Comparison of ENCODE assay signal across 8 mouse cellular contexts in genomic region chr9:108827906-108828305, GRCm38 (mm10). TPM values are rescaled to one million over a fixed set of nuclear protein-coding genes. Genes with fewer than 3 reads are reported as not detected.
A peak's percentile ranks its signal among the peaks of the same experiment; 100 is the strongest.
DNase-seq lines count a peak whose midpoint lies in the region; ATAC-seq and TF ChIP-seq lines count a peak whose summit lies in the region.

No protein-coding gene starts in this region.

- intact Hi-C loops in left cerebral cortex, postnatal 14 days (cut with DNase I) = no loop called here

- no peak for ATAC-seq in lung, postnatal 0 days
- ATAC-seq in forebrain, embryonic 11.5 days (replicated peaks; ENCODE audit: low FRiP score) = no peak
- ATAC-seq in intestine, embryonic 15.5 days = no peak
- no peak for ATAC-seq in neural tube, embryonic 13.5 days (ENCODE audit: low read depth)
- ATAC-seq in granulocyte monocyte progenitor cell, adult 5-6 weeks (replicated peaks; ENCODE audit: poor library complexity, severe bottlenecking) = no peak

- H3K4me1 ChIP-seq in lung, postnatal 0 days (ENCODE audit: insufficient read depth, low read depth, low read length) = peaks cover 11% of the 10 kb centered on the region
- H3K4me1 ChIP-seq in forebrain, embryonic 11.5 days (replicated peaks; ENCODE audit: control insufficient read depth, insufficient read depth, low read length) = peaks cover 12% of the 10 kb centered on the region
- peaks cover 29% of the 10 kb centered on the region for H3K4me1 ChIP-seq in intestine, embryonic 15.5 days (replicated peaks)
- H3K4me1 ChIP-seq in neural tube, embryonic 13.5 days (replicated peaks) = peaks cover 83% of the 10 kb centered on the region

- TF ChIP-seq EP300 in lung, postnatal 0 days (IDR thresholded peaks at IDR 0.05) = no peak

- H3K4me2 ChIP-seq in lung, postnatal 0 days (replicated peaks; ENCODE audit: low read depth, low read length) = 0 out of 2 replicates have a peak overlapping the region, but pooled peaks have one; percentile 63
- peak overlapping the region; percentile 53 for H3K4me2 ChIP-seq in forebrain, embryonic 11.5 days (ENCODE audit: low read depth, low read length, severe bottlenecking)
- H3K4me2 ChIP-seq in intestine, embryonic 15.5 days (replicated peaks) = peak overlapping the region; percentile 92
- peak overlapping the region; percentile 97 for H3K4me2 ChIP-seq in neural tube, embryonic 13.5 days

- no peaks in the 10 kb centered on the region for H3K9me3 ChIP-seq in lung, postnatal 0 days (ENCODE audit: low read length)
- no peaks in the 10 kb centered on the region for H3K9me3 ChIP-seq in forebrain, embryonic 11.5 days (ENCODE audit: control insufficient read depth, low read length)
- no peaks in the 10 kb centered on the region for H3K9me3 ChIP-seq in intestine, embryonic 15.5 days
- H3K9me3 ChIP-seq in neural tube, embryonic 13.5 days = no peaks in the 10 kb centered on the region

- no peaks in the 10 kb centered on the region for H3K36me3 ChIP-seq in lung, postnatal 0 days (ENCODE audit: insufficient read depth, low read length)
- H3K36me3 ChIP-seq in forebrain, embryonic 11.5 days (ENCODE audit: control insufficient read depth, insufficient read depth, low read length) = no peaks in the 10 kb centered on the region
- no peaks in the 10 kb centered on the region for H3K36me3 ChIP-seq in intestine, embryonic 15.5 days
- H3K36me3 ChIP-seq in neural tube, embryonic 13.5 days = peaks cover 46% of the 10 kb centered on the region

- TF ChIP-seq CTCF in lung, postnatal 0 days (IDR thresholded peaks at IDR 0.05) = no peak

- no peak overlapping the region for H3K4me3 ChIP-seq in lung, postnatal 0 days (ENCODE audit: low read depth, low read length)
- H3K4me3 ChIP-seq in forebrain, embryonic 11.5 days (ENCODE audit: low read depth, low read length) = peak overlapping the region; percentile 64; the same call in 1 of the 2 replicates
- peak overlapping the region; percentile 42; the same call in 1 of the 2 replicates for H3K4me3 ChIP-seq in intestine, embryonic 15.5 days (replicated peaks)
- peak overlapping the region; percentile 74 for H3K4me3 ChIP-seq in neural tube, embryonic 13.5 days

- no peak overlapping the region for H3K9ac ChIP-seq in lung, postnatal 0 days (replicated peaks; ENCODE audit: low read depth)
- no peak overlapping the region for H3K9ac ChIP-seq in forebrain, embryonic 11.5 days (ENCODE audit: low read length)
- no peak overlapping the region for H3K9ac ChIP-seq in intestine, embryonic 15.5 days
- H3K9ac ChIP-seq in neural tube, embryonic 13.5 days = peak overlapping the region; percentile 91

- DNase-seq in lung, postnatal 0 days (ENCODE audit: low spot score) = no peak
- DNase-seq in lung, postnatal 36 days = no peak
- DNase-seq in forebrain, embryonic 11.5 days (ENCODE audit: low spot score) = no peak
- DNase-seq in left cerebral cortex, adult 9 months (ENCODE audit: low spot score in 2 of 2) = no peak
- DNase-seq in left cerebral cortex, postnatal 14 days (ENCODE audit: low spot score in 2 of 2) = no peak

- no peak overlapping the region for H3K27ac ChIP-seq in lung, postnatal 0 days (ENCODE audit: low read length)
- H3K27ac ChIP-seq in forebrain, embryonic 11.5 days (ENCODE audit: low read depth, low read length) = no peak overlapping the region
- H3K27ac ChIP-seq in intestine, embryonic 15.5 days = no peak overlapping the region
- H3K27ac ChIP-seq in neural tube, embryonic 13.5 days (replicated peaks) = no peak overlapping the region

- WGBS in lung, postnatal 0 days = 52% methylated on average over 18 of the region's 18 CpGs
- WGBS in forebrain, embryonic 11.5 days = 66% methylated on average over 18 of the region's 18 CpGs
- WGBS in intestine, embryonic 15.5 days = 60% methylated on average over 18 of the region's 18 CpGs
- WGBS in neural tube, embryonic 13.5 days = 59% methylated on average over 18 of the region's 18 CpGs

- H3K27me3 ChIP-seq in lung, postnatal 0 days (replicated peaks; ENCODE audit: insufficient read depth, low read length) = peaks cover 49% of the 10 kb centered on the region
- peaks cover 47% of the 10 kb centered on the region for H3K27me3 ChIP-seq in forebrain, embryonic 11.5 days (ENCODE audit: control insufficient read depth, insufficient read depth, low read length)
- peaks cover 90% of the 10 kb centered on the region for H3K27me3 ChIP-seq in intestine, embryonic 15.5 days (replicated peaks)
- peaks cover 68% of the 10 kb centered on the region for H3K27me3 ChIP-seq in neural tube, embryonic 13.5 days

RNA-seq across cellular contexts. Expression of gene Celsr3, which starts 1.8 kb away (rescaled TPM):
- polyA plus RNA-seq in lung, postnatal 0 days (2015; fragmentation: Nextera tagmentation; extraction: Ambion mirVana) = 0.08 and 0.17 TPM in 2 replicates
- polyA plus RNA-seq in forebrain, embryonic 11.5 days (2014; fragmentation: Nextera tagmentation; extraction: Ambion mirVana) = 6.9 and 9.4 TPM in 2 replicates
- 0.64 and 1.3 TPM in 2 replicates for polyA plus RNA-seq in intestine, embryonic 15.5 days (2015; fragmentation: Nextera tagmentation; extraction: Ambion mirVana)
- polyA plus RNA-seq in neural tube, embryonic 13.5 days (2015; fragmentation: Nextera tagmentation; extraction: Ambion mirVana) = 12.1 and 12.2 TPM in 2 replicates
- 6.7 and 10.2 TPM in 2 replicates for total RNA-seq in granulocyte monocyte progenitor cell, adult 5-6 weeks (2014; fragmentation: Nextera tagmentation)
- 0.99 and 2.2 TPM in 2 replicates for total RNA-seq in granulocyte monocyte progenitor cell, adult 5-6 weeks (2017)
- 10 to 100 TPM; 50.7 to 55.3 TPM for total RNA-seq in left cerebral cortex, postnatal 14 days (2021)

RNA-seq across cellular contexts. Expression of gene Nckipsd, which starts 19.7 kb away (rescaled TPM):
- polyA plus RNA-seq in lung, postnatal 0 days (2015; fragmentation: Nextera tagmentation; extraction: Ambion mirVana) = 10.9 and 14.2 TPM in 2 replicates
- polyA plus RNA-seq in forebrain, embryonic 11.5 days (2014; fragmentation: Nextera tagmentation; extraction: Ambion mirVana) = 14.4 and 22.0 TPM in 2 replicates
- 10.4 and 12.0 TPM in 2 replicates for polyA plus RNA-seq in intestine, embryonic 15.5 days (2015; fragmentation: Nextera tagmentation; extraction: Ambion mirVana)
- 20.7 and 23.9 TPM in 2 replicates for polyA plus RNA-seq in neural tube, embryonic 13.5 days (2015; fragmentation: Nextera tagmentation; extraction: Ambion mirVana)
- total RNA-seq in granulocyte monocyte progenitor cell, adult 5-6 weeks (2014; fragmentation: Nextera tagmentation) = 12.2 and 12.8 TPM in 2 replicates
- total RNA-seq in granulocyte monocyte progenitor cell, adult 5-6 weeks (2017) = 4.9 and 9.1 TPM in 2 replicates
- 10 to 100 TPM; 39.1 to 44.7 TPM for total RNA-seq in left cerebral cortex, postnatal 14 days (2021)

RNA-seq across cellular contexts. Expression of gene Slc26a6, which starts 25.2 kb away (rescaled TPM):
- polyA plus RNA-seq in lung, postnatal 0 days (2015; fragmentation: Nextera tagmentation; extraction: Ambion mirVana) = 8.3 and 9.7 TPM in 2 replicates
- polyA plus RNA-seq in forebrain, embryonic 11.5 days (2014; fragmentation: Nextera tagmentation; extraction: Ambion mirVana) = 12.6 and 12.7 TPM in 2 replicates
- polyA plus RNA-seq in intestine, embryonic 15.5 days (2015; fragmentation: Nextera tagmentation; extraction: Ambion mirVana) = 36.1 and 43.3 TPM in 2 replicates
- polyA plus RNA-seq in neural tube, embryonic 13.5 days (2015; fragmentation: Nextera tagmentation; extraction: Ambion mirVana) = 12.7 and 13.5 TPM in 2 replicates
- 4.7 and 18.3 TPM in 2 replicates for total RNA-seq in granulocyte monocyte progenitor cell, adult 5-6 weeks (2014; fragmentation: Nextera tagmentation)
- 1.5 and 3.5 TPM in 2 replicates for total RNA-seq in granulocyte monocyte progenitor cell, adult 5-6 weeks (2017)
- 10 to 100 TPM; 30.4 to 33.2 TPM for total RNA-seq in left cerebral cortex, postnatal 14 days (2021)

RNA-seq across cellular contexts. Expression of gene Ip6k2, which starts 44.3 kb away (rescaled TPM):
- polyA plus RNA-seq in lung, postnatal 0 days (2015; fragmentation: Nextera tagmentation; extraction: Ambion mirVana) = 40.4 and 48.1 TPM in 2 replicates
- 96.6 and 108 TPM in 2 replicates for polyA plus RNA-seq in forebrain, embryonic 11.5 days (2014; fragmentation: Nextera tagmentation; extraction: Ambion mirVana)
- polyA plus RNA-seq in intestine, embryonic 15.5 days (2015; fragmentation: Nextera tagmentation; extraction: Ambion mirVana) = 62.6 and 65.0 TPM in 2 replicates
- polyA plus RNA-seq in neural tube, embryonic 13.5 days (2015; fragmentation: Nextera tagmentation; extraction: Ambion mirVana) = 183 and 204 TPM in 2 replicates
- total RNA-seq in granulocyte monocyte progenitor cell, adult 5-6 weeks (2014; fragmentation: Nextera tagmentation) = 24.3 and 25.5 TPM in 2 replicates
- total RNA-seq in granulocyte monocyte progenitor cell, adult 5-6 weeks (2017) = 34.4 and 35.8 TPM in 2 replicates
- total RNA-seq in left cerebral cortex, postnatal 14 days (2021) = 100 to 1,000 TPM; 149 to 153 TPM
